Mouse (Mus musculus) heart, postnatal 36 days (tissue): ENCODE measurements around the gene Defb38. TPM values are rescaled to one million over a fixed set of nuclear protein-coding genes. Genes with fewer than 3 reads are reported as not detected.

Source experiments
- DNase-seq, 2 experiments: peaks; one replicate each; pipeline ENCODE4 v3.0.0; 2021 to 2022
- intact Hi-C: fragments of 180-260 bp; cut with DNase I; formaldehyde crosslinking; loops from one replicate; pipeline ENCODE4 v1.15.1; 2025
- total RNA-seq, 2 experiments: library from RNA; stranded (reverse); gene quantifications; 2 replicates each; pipeline ENCODE4 v1.2.3; 2021

Gene Defb38
- total RNA-seq, result not detected

DNA sequence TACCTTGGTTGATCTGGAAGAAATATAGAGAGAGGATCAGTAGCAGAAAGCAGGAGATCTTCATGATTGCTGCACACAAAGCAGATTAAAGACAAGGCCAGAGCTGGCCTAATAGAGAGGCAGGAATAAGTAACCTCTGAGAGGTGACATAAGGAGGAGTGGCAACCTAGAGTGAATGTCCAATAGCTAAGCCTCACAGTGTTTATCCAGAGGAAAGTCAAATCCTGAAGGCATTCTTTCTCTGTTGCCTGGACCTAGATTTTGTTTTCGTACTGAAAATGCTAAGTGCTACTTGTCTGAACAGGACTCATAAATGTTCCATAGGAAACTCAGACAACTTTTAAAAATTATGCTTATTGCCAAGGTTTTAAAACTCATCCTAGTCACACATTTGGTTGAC, at the start of gene Defb38:
Gene Defb38 (minus strand): TSS at position 101 of the 400 bp plus-strand sequence.
- no peak for DNase-seq
- intact Hi-C loops, result no loop called here

DNA sequence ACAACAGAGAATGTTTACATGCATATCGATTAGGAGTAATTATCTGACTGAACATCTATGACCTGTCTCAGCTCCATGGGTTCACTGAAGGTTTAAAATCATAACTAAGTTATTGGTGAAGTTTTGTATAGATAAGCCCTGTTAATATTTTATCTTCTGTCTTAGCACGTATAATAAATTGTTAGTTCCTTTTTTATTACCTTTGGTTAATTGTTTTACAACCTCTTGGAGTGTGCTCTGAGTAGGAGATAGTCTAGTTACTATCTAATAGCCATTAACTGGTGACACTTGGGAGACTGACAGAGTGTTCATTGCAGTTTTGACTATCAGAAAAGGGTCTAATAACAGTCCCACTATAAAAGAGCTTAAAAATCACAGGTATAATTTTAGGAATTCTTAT, 39.6 kb upstream of the Defb38 start:
- intact Hi-C loops, result no loop called here
- no peak for DNase-seq

DNA sequence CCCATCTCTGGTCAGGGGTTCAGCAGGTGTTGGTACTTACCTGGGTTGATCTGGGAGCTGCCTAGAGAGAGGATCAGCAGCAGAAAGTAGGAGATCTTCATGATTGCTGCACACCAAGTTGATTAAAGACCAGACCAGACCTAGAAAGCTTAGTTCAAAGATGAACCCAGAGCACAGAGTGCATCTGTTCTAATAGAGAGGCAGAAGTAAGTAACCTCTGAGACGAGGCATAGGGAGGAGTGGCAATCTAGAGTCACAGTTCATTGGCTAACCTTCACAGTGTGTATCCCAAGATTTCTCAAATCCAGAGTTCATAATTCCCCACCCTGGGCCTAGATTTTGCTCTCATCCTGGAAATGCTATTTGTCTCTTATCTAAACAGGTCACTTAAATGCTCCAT, 38.3 kb upstream of the Defb38 start, which contains the start of gene Defb39:
Gene Defb39 (minus strand): TSS at position 101 of the 400 bp plus-strand sequence.
- intact Hi-C loops, result no loop called here
- DNase-seq, result no peak

DNA sequence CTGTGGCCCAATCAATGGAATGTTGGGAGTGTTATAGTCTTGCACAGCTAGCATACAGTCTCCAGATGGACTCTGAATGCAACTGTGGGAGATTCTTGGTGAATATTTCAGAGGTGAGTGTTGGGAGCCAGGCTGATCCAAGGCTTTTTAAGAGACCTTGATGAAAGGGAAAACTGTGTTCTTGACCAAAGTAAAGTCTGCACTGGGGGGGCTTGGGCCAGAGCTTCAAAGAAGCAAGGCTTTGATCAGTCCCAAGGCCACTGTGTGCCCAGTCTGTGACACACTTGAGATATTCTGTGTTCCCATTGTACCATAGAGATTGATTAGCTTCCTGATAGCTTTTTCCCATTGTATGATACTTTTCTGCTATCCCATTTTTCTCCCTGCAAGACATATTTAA, 36.5 kb upstream of the Defb38 start:
- intact Hi-C loops, result no loop called here
- DNase-seq, result no peak

DNA sequence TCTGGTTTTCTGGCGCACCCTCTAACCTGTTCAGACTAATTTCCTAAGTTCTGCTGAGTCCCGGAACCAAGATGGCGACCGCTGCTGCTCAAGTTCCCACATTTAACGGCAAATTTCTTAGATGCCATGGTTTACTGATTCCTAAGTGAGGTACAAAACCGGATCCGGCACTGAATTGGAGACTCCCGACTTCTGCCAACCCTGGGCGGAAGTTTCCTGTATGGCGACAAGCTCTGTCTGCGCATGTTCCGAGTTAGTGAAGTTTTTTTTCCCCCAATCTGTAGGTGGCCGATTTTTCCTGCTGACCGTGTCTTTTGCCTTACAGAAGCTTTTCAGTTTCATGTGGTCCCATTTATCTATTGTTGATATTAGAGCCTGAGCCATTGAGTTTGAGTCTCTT, 18.9 kb upstream of the Defb38 start:
- no peak for DNase-seq
- intact Hi-C loops, result no loop called here

Other genes starting within 250 kb of the Defb38 start
- gene Defb40, start 48.3 kb downstream of the Defb38 start, total RNA-seq, result not detected
- gene Defb37, start 35.5 kb downstream of the Defb38 start, total RNA-seq, result not detected
- not detected for gene Defb39, start 38.2 kb upstream of the Defb38 start, total RNA-seq
- gene Defb12, start 88.3 kb upstream of the Defb38 start, total RNA-seq, result not detected
- gene Defb34, start 97.2 kb upstream of the Defb38 start, total RNA-seq, result not detected
- gene Gm45826, start 114.2 kb upstream of the Defb38 start, total RNA-seq, result not detected
- not detected for gene Defb14, start 167.8 kb upstream of the Defb38 start, total RNA-seq
- gene Defb4, start 172.1 kb upstream of the Defb38 start, total RNA-seq, result not detected
- gene Defb6, start 198.9 kb upstream of the Defb38 start, total RNA-seq, result not detected
- not detected for gene Defb46, start 213.3 kb upstream of the Defb38 start, total RNA-seq
- gene Defb5, start 221.0 kb upstream of the Defb38 start, total RNA-seq, result not detected